Mouse (Mus musculus): ENCODE results near the gene Hspa4. TPM values are rescaled to one million over a fixed set of nuclear protein-coding genes. Genes with fewer than 3 reads are reported as not detected.

Hspa4 gene
- total and polyA plus RNA-seq, 3 experiments = 184 to 585 (median 363) TPM

GRCm38 (mm10) chr11:53249686-53250085, 50.6 kb downstream of the Hspa4 start:
- dilution Hi-C loops (cut with MboI; ENCODE audit: extremely low pct_ligation_motif_present, extremely low pct_unique_long_range_greater_than_20kb, low sequenced_read_pairs) = no loop called here
- peak; percentile 40 for DNase-seq (ENCODE audit: extremely low read depth)
- no peak overlapping the region for H3K27ac ChIP-seq (ENCODE audit: insufficient read depth, low read depth)

GRCm38 (mm10) chr11:53245561-53245960, 54.7 kb downstream of the Hspa4 start:
- dilution Hi-C loops (cut with MboI; ENCODE audit: extremely low pct_ligation_motif_present, extremely low pct_unique_long_range_greater_than_20kb, low sequenced_read_pairs) = no loop called here

More at GRCm38 (mm10) chr11:53249686-53250085, 50.6 kb downstream of the Hspa4 start:
- Histone ChIP-seq H3K4me1 (ENCODE audit: control insufficient read depth in 1 of 2, insufficient read depth in 2 of 2) (peaks cover 0 to 21% of the 10 kb centered on the region in 2 experiments; a peak in 2 of 4 replicates), H3K9me3 (replicated peaks; ENCODE audit: low read length) (peaks cover 7% of the 10 kb centered on the region), H3K4me3 (replicated peaks in 1 of 3; ENCODE audit: low read depth in 2 of 3, low read length in 2 of 3, poor library complexity in 1 of 3) (no peak overlapping the region), H3K36me3 (replicated peaks in 1 of 2; ENCODE audit: control insufficient read depth in 1 of 2, insufficient read depth in 1 of 2, low read length in 1 of 2) (peaks cover 0 to 44% of the 10 kb centered on the region in 2 experiments), H3K4me2 (ENCODE audit: insufficient read depth, low read depth, poor library complexity, severe bottlenecking) (no peak overlapping the region), H3K9ac (ENCODE audit: insufficient read depth, low read depth) (no peak overlapping the region), H3K79me2 (replicated peaks; ENCODE audit: control insufficient read depth, extremely low read depth, insufficient read depth, poor library complexity, severe bottlenecking) (no peaks in the 10 kb centered on the region), H3K27me3 (replicated peaks) (no peaks in the 10 kb centered on the region)
- in situ Hi-C loops (cut with MboI; ENCODE audit: low pct_ligation_motif_present, low pct_unique_long_range_greater_than_20kb, low sequenced_read_pairs) = loop anchor here (5.0 to 25.0 kb wide), 3 partner anchors 102 to 837 kb away; no protein-coding TSS in a partner anchor
- TF ChIP-seq PAX5 (IDR thresholded peaks at IDR 0.05; ENCODE audit: low read length) (no peak), EP300 (IDR thresholded peaks at IDR 0.05; ENCODE audit: low read length) (peak; percentile 44; the same call in 1 of the 2 replicates)

GRCm38 (mm10) chr11:53243199-53243598, 57.1 kb downstream of the Hspa4 start:
- H3K79me2 ChIP-seq (replicated peaks; ENCODE audit: control insufficient read depth, extremely low read depth, insufficient read depth, poor library complexity, severe bottlenecking) = no peaks in the 10 kb centered on the region
- no peaks in the 10 kb centered on the region for H3K27me3 ChIP-seq (replicated peaks)
- DNase-seq (ENCODE audit: extremely low read depth) = no peak
- dilution Hi-C loops (cut with MboI; ENCODE audit: extremely low pct_ligation_motif_present, extremely low pct_unique_long_range_greater_than_20kb, low sequenced_read_pairs) (no loop called here), in situ Hi-C loops (cut with MboI; ENCODE audit: low pct_ligation_motif_present, low pct_unique_long_range_greater_than_20kb, low sequenced_read_pairs) (no loop called here)
- H3K9me3 ChIP-seq (replicated peaks; ENCODE audit: low read length) = peaks cover 14% of the 10 kb centered on the region
- TF ChIP-seq ZMIZ1 (IDR thresholded peaks at IDR 0.05; ENCODE audit: low read depth, low read length) (no peak), UBTF (IDR thresholded peaks at IDR 0.05; ENCODE audit: low read depth, low read length) (no peak), POLR2AphosphoS2 (IDR thresholded peaks at IDR 0.05; ENCODE audit: low read depth, low read length) (no peak), POLR2A (IDR thresholded peaks at IDR 0.05; ENCODE audit: low read depth, low read length) (no peak), CHD2 (IDR thresholded peaks at IDR 0.05; ENCODE audit: low read length) (no peak), GABPA (IDR thresholded peaks at IDR 0.05; ENCODE audit: insufficient replicate concordance, low read depth, low read length) (no peak), NELFE (IDR thresholded peaks at IDR 0.05; ENCODE audit: low read depth, low read length) (no peak), BHLHE40 (IDR thresholded peaks at IDR 0.05; ENCODE audit: low read depth, low read length) (peak; percentile 64), KAT2A (IDR thresholded peaks at IDR 0.05; ENCODE audit: insufficient replicate concordance, low read length) (no peak), ELF1 (IDR thresholded peaks at IDR 0.05; ENCODE audit: low read depth, low read length) (no peak), CTCF (conservative IDR thresholded peaks at IDR 0.05 in 1 of 2, IDR thresholded peaks at IDR 0.05 in 1 of 2; ENCODE audit: low read depth in 2 of 2, low read length in 2 of 2) (peak; percentile 21 to 45; a peak in 2 of 4 replicates), JUND (conservative IDR thresholded peaks at IDR 0.05; ENCODE audit: low read depth, low read length) (no peak), MAX (IDR thresholded peaks at IDR 0.05; ENCODE audit: low read length) (no peak), SIN3A (IDR thresholded peaks at IDR 0.05; ENCODE audit: low read length) (no peak), RAD21 (IDR thresholded peaks at IDR 0.05; ENCODE audit: low read depth, low read length) (peak; percentile 3)
- no peak overlapping the region for H3K4me2 ChIP-seq (ENCODE audit: insufficient read depth, low read depth, poor library complexity, severe bottlenecking)
- H3K9ac ChIP-seq (ENCODE audit: insufficient read depth, low read depth) = no peak overlapping the region
- no peak overlapping the region for H3K27ac ChIP-seq (ENCODE audit: insufficient read depth, low read depth)
- H3K4me3 ChIP-seq (replicated peaks in 1 of 3; ENCODE audit: low read depth in 2 of 3, low read length in 2 of 3, poor library complexity in 1 of 3) = no peak overlapping the region
- peaks cover 0 to 7% of the 10 kb centered on the region in 2 experiments; a peak in 1 of 4 replicates for H3K4me1 ChIP-seq (ENCODE audit: control insufficient read depth in 1 of 2, insufficient read depth in 2 of 2)
- H3K36me3 ChIP-seq (replicated peaks in 1 of 2; ENCODE audit: control insufficient read depth in 1 of 2, insufficient read depth in 1 of 2, low read length in 1 of 2) = peaks cover 0 to 17% of the 10 kb centered on the region in 2 experiments

More at GRCm38 (mm10) chr11:53245561-53245960, 54.7 kb downstream of the Hspa4 start:
- Histone ChIP-seq H3K9me3 (replicated peaks; ENCODE audit: low read length) (peaks cover 14% of the 10 kb centered on the region), H3K4me3 (replicated peaks in 1 of 3; ENCODE audit: low read depth in 2 of 3, low read length in 2 of 3, poor library complexity in 1 of 3) (no peak overlapping the region), H3K9ac (ENCODE audit: insufficient read depth, low read depth) (no peak overlapping the region), H3K27me3 (replicated peaks) (no peaks in the 10 kb centered on the region), H3K4me2 (ENCODE audit: insufficient read depth, low read depth, poor library complexity, severe bottlenecking) (no peak overlapping the region), H3K27ac (ENCODE audit: insufficient read depth, low read depth) (no peak overlapping the region), H3K36me3 (replicated peaks in 1 of 2; ENCODE audit: control insufficient read depth in 1 of 2, insufficient read depth in 1 of 2, low read length in 1 of 2) (peaks cover 0 to 21% of the 10 kb centered on the region in 2 experiments), H3K4me1 (ENCODE audit: control insufficient read depth in 1 of 2, insufficient read depth in 2 of 2) (peaks cover 0 to 17% of the 10 kb centered on the region in 2 experiments; a peak in 2 of 4 replicates), H3K79me2 (replicated peaks; ENCODE audit: control insufficient read depth, extremely low read depth, insufficient read depth, poor library complexity, severe bottlenecking) (no peaks in the 10 kb centered on the region)
- no peak for TF ChIP-seq USF2 (conservative IDR thresholded peaks at IDR 0.05; ENCODE audit: low read depth, low read length)
- TF ChIP-seq ELF1 (IDR thresholded peaks at IDR 0.05; ENCODE audit: low read depth, low read length) = no peak
- no peak for TF ChIP-seq CTCF (conservative IDR thresholded peaks at IDR 0.05 in 1 of 2, IDR thresholded peaks at IDR 0.05 in 1 of 2; ENCODE audit: low read depth in 2 of 2, low read length in 2 of 2)
- no peak for TF ChIP-seq SIN3A (IDR thresholded peaks at IDR 0.05; ENCODE audit: low read length)
- no peak for TF ChIP-seq NELFE (IDR thresholded peaks at IDR 0.05; ENCODE audit: low read depth, low read length)
- no peak for TF ChIP-seq MEF2A (IDR thresholded peaks at IDR 0.05; ENCODE audit: borderline replicate concordance, low read depth, low read length)
- no peak for TF ChIP-seq EP300 (IDR thresholded peaks at IDR 0.05; ENCODE audit: low read length)
- no peak for TF ChIP-seq CHD2 (IDR thresholded peaks at IDR 0.05; ENCODE audit: low read length)
- TF ChIP-seq MXI1 (IDR thresholded peaks at IDR 0.05; ENCODE audit: low read depth, low read length) = no peak
- TF ChIP-seq ZNF384 (IDR thresholded peaks at IDR 0.05; ENCODE audit: low read depth, low read length) = no peak
- no peak for TF ChIP-seq USF1 (IDR thresholded peaks at IDR 0.05; ENCODE audit: low read depth, low read length)
- TF ChIP-seq HCFC1 (IDR thresholded peaks at IDR 0.05; ENCODE audit: low read depth, low read length) = no peak
- TF ChIP-seq SMC3 (IDR thresholded peaks at IDR 0.05; ENCODE audit: low read depth, low read length) = no peak
- TF ChIP-seq JUND (conservative IDR thresholded peaks at IDR 0.05; ENCODE audit: low read depth, low read length) = no peak
- no peak for DNase-seq (ENCODE audit: extremely low read depth)
- in situ Hi-C loops (cut with MboI; ENCODE audit: low pct_ligation_motif_present, low pct_unique_long_range_greater_than_20kb, low sequenced_read_pairs) = loop anchor here (5.0 kb wide), 1 partner anchor 98 kb away; no protein-coding TSS in a partner anchor
